Mouse (Mus musculus) left cerebral cortex, adult 8-10 months (tissue): ENCODE data around the gene Hoxc11. TPM values are rescaled to one million over a fixed set of nuclear protein-coding genes. Genes with fewer than 3 reads are reported as not detected.

Experiments
- DNase-seq, 2 experiments: peaks; one replicate each; pipeline ENCODE4 v3.0.0; 2022; ENCODE audit warnings: low spot score in 2 of 2
- microRNA-seq, 2 experiments: library from miRNA; unstranded; fragments of <30 nt; microRNA quantifications; one replicate each; pipeline ENCODE4 v1.2.0; 2022
- total RNA-seq, 4 experiments: library from RNA; stranded (reverse); gene quantifications; 2 replicates each; pipeline ENCODE4 v1.2.4; 2022

The Hoxc11 gene
- total RNA-seq, 4 experiments from 2014 or later, result not detected

- no peak for DNase-seq
Observed at GRCm38 (mm10) chr15:103002821-103003448, 48.7 kb downstream of the Hoxc11 start.

GRCm38 (mm10) chr15:103005308-103005707, 51.1 kb downstream of the Hoxc11 start:
- DNase-seq, result no peak

- DNase-seq, result no peak
Observed at GRCm38 (mm10) chr15:103005797-103006196, 51.6 kb downstream of the Hoxc11 start.

- DNase-seq, result no peak
Observed at GRCm38 (mm10) chr15:103006326-103006725, 52.1 kb downstream of the Hoxc11 start.

Small RNA genes lying within 50 kb of the gene (microRNA-seq; reads per million reads assigned to microRNA genes)
- 0 to 0.63 reads per million in 2 experiments for gene Mir196a-2

Other genes starting within 250 kb of the Hoxc11 start
- 10 to 100 TPM; 74.9 to 85.2 (median 82.2) TPM for gene Calcoco1, start 232.2 kb upstream of the Hoxc11 start, total RNA-seq
- gene Hoxc13, start 33.3 kb upstream of the Hoxc11 start, total RNA-seq, result not detected
- gene Hoxc12, start 17.7 kb upstream of the Hoxc11 start, total RNA-seq, result not detected
- not detected for gene Hoxc10, start 12.4 kb downstream of the Hoxc11 start, total RNA-seq
- not detected for gene Hoxc5, start 13.0 kb downstream of the Hoxc11 start, total RNA-seq
- not detected for gene Hoxc9, start 22.0 kb downstream of the Hoxc11 start, total RNA-seq
- not detected for gene Hoxc8, start 36.2 kb downstream of the Hoxc11 start, total RNA-seq
- gene Hoxc6, start 43.8 kb downstream of the Hoxc11 start, total RNA-seq, result not detected
- not detected for gene Hoxc4, start 64.5 kb downstream of the Hoxc11 start, total RNA-seq
- 10 to 100 TPM; 18.9 to 24.5 (median 19.8) TPM for gene Smug1, start 212.7 kb downstream of the Hoxc11 start, total RNA-seq